Mouse (Mus musculus): ENCODE data around the gene Gm10696. TPM values are rescaled to one million over a fixed set of nuclear protein-coding genes. Genes with fewer than 3 reads are reported as not detected.
"Not testable (repeated sequence)": the region's sequence is repeated elsewhere in the genome, so short reads cannot be mapped to it uniquely, and the experiment has no call there.

Gene Gm10696
- total RNA-seq (2015; ENCODE audit: low replicate concordance) = not detected in 2 replicates
- not detected in 2 replicates for total RNA-seq (2017; ENCODE audit: low replicate concordance)

DNA sequence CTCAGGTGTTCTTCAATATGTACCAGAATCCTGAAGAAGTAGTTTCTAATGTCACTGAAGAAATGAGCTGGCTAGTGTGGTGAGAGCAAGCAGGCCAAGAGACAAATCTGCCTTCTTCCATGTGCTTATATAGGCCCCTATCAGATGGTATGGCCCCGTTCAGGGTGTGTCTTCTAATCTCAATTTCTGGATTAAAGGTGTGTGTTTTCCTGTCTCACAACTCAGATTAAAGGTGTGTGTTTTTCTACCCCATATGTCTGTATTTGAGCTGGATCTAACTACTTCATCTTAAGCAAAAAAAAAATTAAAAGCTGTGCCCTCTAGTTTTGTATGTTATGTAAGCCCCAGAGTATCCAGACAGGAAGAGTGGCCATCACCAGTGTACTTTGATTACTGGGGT, at the start of gene Gm10696:
Gene Gm10696 (minus strand): TSS at position 101 of the 400 bp plus-strand sequence.
- ATAC-seq (replicated peaks; ENCODE audit: low FRiP score, poor library complexity, severe bottlenecking) = not testable (repeated sequence)

DNA sequence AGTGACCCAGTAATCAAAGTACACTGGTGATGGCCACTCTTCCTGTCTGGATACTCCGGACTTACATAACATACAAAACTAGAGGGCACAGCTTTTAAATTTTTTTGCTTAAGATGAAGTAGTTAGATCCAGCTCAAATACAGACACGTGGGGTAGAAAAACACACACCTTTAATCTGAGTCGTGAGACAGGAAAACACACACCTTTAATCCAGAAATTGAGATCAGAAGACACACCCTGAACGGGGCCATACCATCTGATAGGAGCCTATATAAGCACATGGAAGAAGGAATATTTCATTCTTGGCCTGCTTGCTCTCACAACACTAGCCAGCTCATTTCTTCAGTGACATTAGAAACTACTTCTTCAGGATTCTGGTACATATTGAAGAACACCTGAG, 18.4 kb upstream of the Gm10696 start, which contains the start of gene Gm5286:
Gene Gm5286 (plus strand): TSS at position 301 of the 400 bp plus-strand sequence.
- ATAC-seq (replicated peaks; ENCODE audit: low FRiP score, poor library complexity, severe bottlenecking) = not testable (repeated sequence)

DNA sequence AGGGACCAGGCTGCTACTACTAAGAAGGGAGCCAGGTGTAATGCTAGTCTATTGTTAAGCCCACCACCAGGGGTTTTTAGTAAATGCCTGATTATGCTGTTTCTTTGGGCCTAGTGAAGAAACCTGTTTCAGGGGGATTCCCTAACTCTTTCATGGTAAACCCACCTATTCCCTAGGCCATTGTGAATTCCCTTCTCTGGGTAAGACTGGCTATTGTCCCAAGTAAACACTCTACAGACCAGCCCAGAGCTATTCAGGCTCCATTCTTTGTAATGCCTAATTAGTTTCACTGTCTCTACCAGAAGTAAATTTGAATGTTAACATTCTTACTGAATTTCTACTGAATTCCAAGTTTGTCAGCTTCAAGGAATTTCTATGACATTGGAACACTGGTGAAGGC, 10.6 kb downstream of the Gm10696 start:
- ATAC-seq (replicated peaks; ENCODE audit: low FRiP score, poor library complexity, severe bottlenecking) = not testable (repeated sequence)

Other genes starting within 250 kb of the Gm10696 start
- gene Gm9117, start 234.7 kb downstream of the Gm10696 start, total RNA-seq (2015; ENCODE audit: low replicate concordance) = not detected in 2 replicates
- not detected in 2 replicates for gene Gm9117, start 234.7 kb downstream of the Gm10696 start, total RNA-seq (2017; ENCODE audit: low replicate concordance)
- not detected in 2 replicates for gene Tdpoz5, start 216.9 kb downstream of the Gm10696 start, total RNA-seq (2015; ENCODE audit: low replicate concordance)
- gene Tdpoz5, start 216.9 kb downstream of the Gm10696 start, total RNA-seq (2017; ENCODE audit: low replicate concordance) = not detected in 2 replicates
- gene Gm9125, start 123.3 kb downstream of the Gm10696 start, total RNA-seq (2015; ENCODE audit: low replicate concordance) = not detected in 2 replicates
- not detected in 2 replicates for gene Gm9125, start 123.3 kb downstream of the Gm10696 start, total RNA-seq (2017; ENCODE audit: low replicate concordance)
- not detected in 2 replicates for gene Gm10697, start 105.5 kb downstream of the Gm10696 start, total RNA-seq (2015; ENCODE audit: low replicate concordance)
- gene Gm10697, start 105.5 kb downstream of the Gm10696 start, total RNA-seq (2017; ENCODE audit: low replicate concordance) = not detected in 2 replicates
- not detected in 2 replicates for gene Gm5286, start 18.5 kb upstream of the Gm10696 start, total RNA-seq (2015; ENCODE audit: low replicate concordance)
- gene Gm5286, start 18.5 kb upstream of the Gm10696 start, total RNA-seq (2017; ENCODE audit: low replicate concordance) = not detected in 2 replicates
- gene Gm4778, start 85.8 kb upstream of the Gm10696 start, total RNA-seq (2015; ENCODE audit: low replicate concordance) = not detected in 2 replicates
- not detected in 2 replicates for gene Gm4778, start 85.8 kb upstream of the Gm10696 start, total RNA-seq (2017; ENCODE audit: low replicate concordance)
- 2.9 TPM in 1 of 2 replicates, not detected in the other for gene Them4, start 131.9 kb upstream of the Gm10696 start, total RNA-seq (2015; ENCODE audit: low replicate concordance)
- 0.84 and 1.2 TPM in 2 replicates for gene Them4, start 131.9 kb upstream of the Gm10696 start, total RNA-seq (2017; ENCODE audit: low replicate concordance)
- gene Them5, start 163.9 kb upstream of the Gm10696 start, total RNA-seq (2015; ENCODE audit: low replicate concordance) = not detected in 2 replicates
- not detected in 2 replicates for gene Them5, start 163.9 kb upstream of the Gm10696 start, total RNA-seq (2017; ENCODE audit: low replicate concordance)
- gene C2cd4d, start 184.2 kb upstream of the Gm10696 start, total RNA-seq (2015; ENCODE audit: low replicate concordance) = not detected in 2 replicates
- not detected in 2 replicates for gene C2cd4d, start 184.2 kb upstream of the Gm10696 start, total RNA-seq (2017; ENCODE audit: low replicate concordance)
- not detected in 2 replicates for gene Rorc, start 194.6 kb upstream of the Gm10696 start, total RNA-seq (2015; ENCODE audit: low replicate concordance)
- gene Rorc, start 194.6 kb upstream of the Gm10696 start, total RNA-seq (2017; ENCODE audit: low replicate concordance) = not detected in 2 replicates
- gene Lingo4, start 220.3 kb upstream of the Gm10696 start, total RNA-seq (2015; ENCODE audit: low replicate concordance) = not detected in 2 replicates
- not detected in 2 replicates for gene Lingo4, start 220.3 kb upstream of the Gm10696 start, total RNA-seq (2017; ENCODE audit: low replicate concordance)
- 1.9 and 6.5 TPM in 2 replicates for gene Tdrkh, start 235.1 kb upstream of the Gm10696 start, total RNA-seq (2015; ENCODE audit: low replicate concordance)
- 1.7 TPM in 1 of 2 replicates, not detected in the other for gene Tdrkh, start 235.1 kb upstream of the Gm10696 start, total RNA-seq (2017; ENCODE audit: low replicate concordance)

All from erythroblast, adult 5-6 weeks (primary cell).